Mouse (Mus musculus) myocyte (in vitro differentiated cells): ENCODE data around the gene Ccl12. TPM values are rescaled to one million over a fixed set of nuclear protein-coding genes. Genes with fewer than 3 reads are reported as not detected.

Experiments used
- H3K27me3 ChIP-seq: one replicate; pipeline ENCODE4 v1.6.1; 2011; ENCODE audit not compliant: control insufficient read depth, insufficient read depth, insufficient read length
- H3K36me3 ChIP-seq: one replicate; pipeline ENCODE4 v1.6.1; 2011; ENCODE audit not compliant: control insufficient read depth, insufficient read depth
- H3K4me2 ChIP-seq: one replicate; pipeline ENCODE4 v1.6.1; 2011; ENCODE audit warnings: low read depth, control low read depth
- H3K4me3 ChIP-seq: one replicate; pipeline ENCODE4 v1.5.1; 2011; ENCODE audit warnings: mild to moderate bottlenecking, control low read depth, moderate library complexity
- H3K79me2 ChIP-seq: one replicate; pipeline ENCODE4 v1.6.1; 2011; ENCODE audit not compliant: control insufficient read depth, insufficient read depth
- H3ac ChIP-seq: one replicate; pipeline ENCODE4 v1.6.1; 2011; ENCODE audit not compliant: control insufficient read depth, insufficient read length
- CEBPB ChIP-seq: IDR thresholded peaks from 2 replicates; pipeline ENCODE4 v1.6.1; 2011; ENCODE audit warnings: mild to moderate bottlenecking, moderate library complexity; ENCODE audit not compliant: poor library complexity, insufficient read depth, severe bottlenecking
- E2F4 ChIP-seq: IDR thresholded peaks from one replicate; pipeline ENCODE4 v1.6.1; 2011; ENCODE audit warnings: mild to moderate bottlenecking, control low read depth, moderate library complexity; ENCODE audit not compliant: insufficient read depth
- MAX ChIP-seq: IDR thresholded peaks from one replicate; pipeline ENCODE4 v1.6.1; 2011; ENCODE audit warnings: low read depth, mild to moderate bottlenecking, control low read depth
- MYOD1 ChIP-seq, 3 experiments: IDR thresholded peaks; one replicate each; pipeline ENCODE4 v1.6.1; 2011; ENCODE audit warnings: control low read depth in 2 of 3, low read depth in 2 of 3, mild to moderate bottlenecking in 2 of 3, moderate library complexity in 1 of 3; ENCODE audit not compliant: insufficient read length in 2 of 3, control insufficient read depth in 1 of 3
- MYOG ChIP-seq, 3 experiments: IDR thresholded peaks; one replicate each; pipeline ENCODE4 v1.6.1; 2011; ENCODE audit warnings: control low read depth in 2 of 3, low read depth in 2 of 3, mild to moderate bottlenecking in 2 of 3; ENCODE audit not compliant: insufficient read length in 2 of 3, control insufficient read depth in 1 of 3, insufficient read depth in 1 of 3
- POLR2A ChIP-seq: IDR thresholded peaks from one replicate; pipeline ENCODE4 v1.6.1; 2011; ENCODE audit warnings: low read depth, mild to moderate bottlenecking, control low read depth, moderate library complexity; ENCODE audit not compliant: insufficient read length
- POLR2AphosphoS2 ChIP-seq: IDR thresholded peaks from one replicate; pipeline ENCODE4 v1.6.1; 2011; ENCODE audit warnings: low read depth, control low read depth; ENCODE audit not compliant: insufficient read length
- REST ChIP-seq: IDR thresholded peaks from one replicate; pipeline ENCODE4 v1.6.1; 2011; ENCODE audit warnings: mild to moderate bottlenecking, control low read depth, moderate library complexity; ENCODE audit not compliant: insufficient read depth, insufficient read length
- SRF ChIP-seq: IDR thresholded peaks from one replicate; pipeline ENCODE4 v1.6.1; 2011; ENCODE audit warnings: low read depth; ENCODE audit not compliant: control insufficient read depth, insufficient read length
- TCF12 ChIP-seq: IDR thresholded peaks from one replicate; pipeline ENCODE4 v1.6.1; 2011; ENCODE audit warnings: mild to moderate bottlenecking, control low read depth; ENCODE audit not compliant: poor library complexity, insufficient read depth, severe bottlenecking
- TCF3 ChIP-seq: IDR thresholded peaks from one replicate; pipeline ENCODE4 v1.6.1; 2011; ENCODE audit warnings: low read depth, control low read depth; ENCODE audit not compliant: insufficient read length
- USF1 ChIP-seq: IDR thresholded peaks from one replicate; pipeline ENCODE4 v1.6.1; 2011; ENCODE audit warnings: low read depth, mild to moderate bottlenecking, control low read depth, moderate library complexity
- polyA plus RNA-seq: library from polyadenylated mRNA; unstranded; fragments of >200 nt; fragmentation: generic; extraction: Trizol; gene quantifications from one replicate; pipeline ENCODE4 v1.2.1, GENCODE M21; 2012; ENCODE audit warnings: missing spikeins

The Ccl12 gene
- polyA plus RNA-seq, 1 experiment, result not detected

- no peak overlapping the region for H3K4me3 ChIP-seq
- H3ac ChIP-seq, result no peak overlapping the region
- peak overlapping the region; percentile 22 for H3K4me2 ChIP-seq
- no peaks in the 10 kb centered on the region for H3K79me2 ChIP-seq
- no peaks in the 10 kb centered on the region for H3K27me3 ChIP-seq
- TF ChIP-seq USF1, result peak; percentile 61
- TF ChIP-seq REST, result no peak
- no peaks in the 10 kb centered on the region for H3K36me3 ChIP-seq
Measured at GRCm38 (mm10) chr11:82066953-82067571, 34.6 kb upstream of the Ccl12 start.

- TF ChIP-seq SRF, result no peak
- no peak for TF ChIP-seq CEBPB
- TF ChIP-seq MYOG (IDR thresholded peaks at IDR 0.05; ENCODE audit: control insufficient read depth in 1 of 3, insufficient read depth in 1 of 3, insufficient read length in 2 of 3, low read depth in 2 of 3), result no peak
- TF ChIP-seq REST, result no peak
- TF ChIP-seq USF1, result no peak
- TF ChIP-seq POLR2A, result no peak
- no peak for TF ChIP-seq POLR2AphosphoS2
- no peak for TF ChIP-seq MAX
- no peak for TF ChIP-seq E2F4
- TF ChIP-seq TCF12, result no peak
- no peak for TF ChIP-seq TCF3
- TF ChIP-seq MYOD1 (IDR thresholded peaks at IDR 0.05; ENCODE audit: control insufficient read depth in 1 of 3, insufficient read length in 2 of 3, low read depth in 2 of 3), result no peak
- no peaks in the 10 kb centered on the region for H3K36me3 ChIP-seq
- no peaks in the 10 kb centered on the region for H3K79me2 ChIP-seq
- H3ac ChIP-seq, result no peak overlapping the region
- no peak overlapping the region for H3K4me2 ChIP-seq
- H3K4me3 ChIP-seq, result no peak overlapping the region
- no peaks in the 10 kb centered on the region for H3K27me3 ChIP-seq
Measured at GRCm38 (mm10) chr11:82071076-82071475, 30.6 kb upstream of the Ccl12 start.

GRCm38 (mm10) chr11:82072374-82072773, 29.3 kb upstream of the Ccl12 start:
- Histone ChIP-seq H3K27me3 (no peaks in the 10 kb centered on the region), H3K4me2 (no peak overlapping the region), H3K4me3 (no peak overlapping the region), H3K79me2 (no peaks in the 10 kb centered on the region), H3K36me3 (no peaks in the 10 kb centered on the region), H3ac (no peak overlapping the region)
- TF ChIP-seq MYOD1 (IDR thresholded peaks at IDR 0.05; ENCODE audit: control insufficient read depth in 1 of 3, insufficient read length in 2 of 3, low read depth in 2 of 3), result no peak
- TF ChIP-seq TCF3, result no peak
- no peak for TF ChIP-seq E2F4
- no peak for TF ChIP-seq MAX
- TF ChIP-seq REST, result no peak
- TF ChIP-seq CEBPB, result no peak
- TF ChIP-seq POLR2AphosphoS2, result no peak
- no peak for TF ChIP-seq MYOG (IDR thresholded peaks at IDR 0.05; ENCODE audit: control insufficient read depth in 1 of 3, insufficient read depth in 1 of 3, insufficient read length in 2 of 3, low read depth in 2 of 3)
- TF ChIP-seq SRF, result no peak
- TF ChIP-seq TCF12, result no peak
- no peak for TF ChIP-seq USF1

- Histone ChIP-seq H3K36me3 (no peaks in the 10 kb centered on the region), H3K4me3 (no peak overlapping the region), H3K4me2 (peak overlapping the region; percentile 24), H3ac (no peak overlapping the region), H3K79me2 (no peaks in the 10 kb centered on the region), H3K27me3 (no peaks in the 10 kb centered on the region)
- TF ChIP-seq MAX (no peak), TCF3 (no peak), MYOG (IDR thresholded peaks at IDR 0.05; ENCODE audit: control insufficient read depth in 1 of 3, insufficient read depth in 1 of 3, insufficient read length in 2 of 3, low read depth in 2 of 3) (no peak)
Measured at GRCm38 (mm10) chr11:82072984-82073383, 28.7 kb upstream of the Ccl12 start.

- H3K27me3 ChIP-seq, result no peaks in the 10 kb centered on the region
Measured at GRCm38 (mm10) chr11:82073686-82074085, 28.0 kb upstream of the Ccl12 start.

More at GRCm38 (mm10) chr11:82073686-82074085, 28.0 kb upstream of the Ccl12 start:
- no peak overlapping the region for H3ac ChIP-seq
- no peaks in the 10 kb centered on the region for H3K36me3 ChIP-seq
- no peak overlapping the region for H3K4me2 ChIP-seq
- TF ChIP-seq TCF3 (no peak), TCF12 (no peak), MAX (no peak), MYOD1 (IDR thresholded peaks at IDR 0.05; ENCODE audit: control insufficient read depth in 1 of 3, insufficient read length in 2 of 3, low read depth in 2 of 3) (no peak), E2F4 (no peak), MYOG (IDR thresholded peaks at IDR 0.05; ENCODE audit: control insufficient read depth in 1 of 3, insufficient read depth in 1 of 3, insufficient read length in 2 of 3, low read depth in 2 of 3) (no peak), POLR2AphosphoS2 (no peak), SRF (no peak)
- no peaks in the 10 kb centered on the region for H3K79me2 ChIP-seq
- no peak overlapping the region for H3K4me3 ChIP-seq
